Mouse (Mus musculus) megakaryocyte, embryonic 14.5 days (primary cell): Measurements from ENCODE around the gene Cacng5.

Experiments used
- FLI1 ChIP-seq: IDR thresholded peaks from 2 replicates; pipeline ENCODE4 v1.6.1; 2012; ENCODE audit warnings: low read length, inconsistent platforms, mixed read lengths
- GATA1 ChIP-seq: IDR thresholded peaks from 3 replicates; pipeline ENCODE4 v1.6.1; 2012; ENCODE audit warnings: mixed read lengths, low read length, inconsistent platforms, borderline replicate concordance

GRCm38 (mm10) chr11:107931288-107931687, 16.4 kb upstream of the Cacng5 start:
- TF ChIP-seq GATA1 (no peak), FLI1 (no peak)
